ENCODE assay signal across 20 mouse cellular contexts in genomic region chr19:49423059-49423900, GRCm38 (mm10).
DNase-seq lines count a peak whose midpoint lies in the region; ATAC-seq and TF ChIP-seq lines count a peak whose summit lies in the region.
"Had no signal": no experiment of that assay in that cellular context is flagged by ENCODE, and none has a peak within 500 bp of the region (broad histone marks: within the 10 kb centered on the region; RNA-seq: fewer than 3 reads in every experiment).

No protein-coding gene starts in this region.

- H3K4me2 ChIP-seq in embryonic facial prominence, embryonic 14.5 days (ENCODE audit: low read depth, low read length) = no peak overlapping the region
- H3K4me2 ChIP-seq in heart, embryonic 12.5 days = no peak overlapping the region
- H3K4me2 ChIP-seq: neural tube, embryonic 12.5 days had no signal

- H3K9me3 ChIP-seq in embryonic facial prominence, embryonic 14.5 days (ENCODE audit: control insufficient read depth, low read length) = peaks cover 6% of the 10 kb centered on the region; the same call in 1 of the 2 replicates
- no peaks in the 10 kb centered on the region for H3K9me3 ChIP-seq in embryonic facial prominence, embryonic 10.5 days
- H3K9me3 ChIP-seq in heart, embryonic 12.5 days (replicated peaks) = peaks cover 4% of the 10 kb centered on the region; the same call in 1 of the 2 replicates
- H3K9me3 ChIP-seq: heart, embryonic 10.5 days; midbrain, embryonic 10.5 days had no signal

- H3K4me1 ChIP-seq in embryonic facial prominence, embryonic 14.5 days (ENCODE audit: control insufficient read depth, insufficient read depth, low read length) = no peaks in the 10 kb centered on the region
- H3K4me1 ChIP-seq in embryonic facial prominence, embryonic 10.5 days = no peaks in the 10 kb centered on the region
- H3K4me1 ChIP-seq in heart, embryonic 12.5 days (replicated peaks) = no peaks in the 10 kb centered on the region
- no peaks in the 10 kb centered on the region for H3K4me1 ChIP-seq in lung, adult 2 months (ENCODE audit: control insufficient read depth, insufficient read depth, low read length)
- H3K4me1 ChIP-seq: heart, embryonic 10.5 days; midbrain, embryonic 10.5 days; neural tube, embryonic 12.5 days had no signal

- no peak overlapping the region for H3K4me3 ChIP-seq in embryonic facial prominence, embryonic 14.5 days (ENCODE audit: low read depth, low read length)
- H3K4me3 ChIP-seq in embryonic facial prominence, embryonic 10.5 days = no peak overlapping the region
- H3K4me3 ChIP-seq in heart, embryonic 12.5 days = no peak overlapping the region
- H3K4me3 ChIP-seq in lung, adult 2 months (replicated peaks; ENCODE audit: extremely low read depth, low read depth, low read length) = no peak overlapping the region
- H3K4me3 ChIP-seq: heart, embryonic 10.5 days; midbrain, embryonic 10.5 days; neural tube, embryonic 12.5 days had no signal

- no peak for TF ChIP-seq POLR2A in lung, adult 2 months (IDR thresholded peaks at IDR 0.05; ENCODE audit: borderline replicate concordance, extremely low read depth, low read depth, low read length)

- intact Hi-C loops in left cerebral cortex, postnatal 4 days (cut with DNase I) = no loop called here

- no peak for ATAC-seq in embryonic facial prominence, embryonic 14.5 days (ENCODE audit: low read depth)
- ATAC-seq in heart, embryonic 12.5 days (ENCODE audit: insufficient number of reproducible peaks, low FRiP score) = no peak

- no peaks in the 10 kb centered on the region for H3K27me3 ChIP-seq in embryonic facial prominence, embryonic 14.5 days (replicated peaks; ENCODE audit: control insufficient read depth, insufficient read depth, low read length)
- no peaks in the 10 kb centered on the region for H3K27me3 ChIP-seq in embryonic facial prominence, embryonic 10.5 days (replicated peaks; ENCODE audit: low read depth, poor library complexity, severe bottlenecking)
- no peaks in the 10 kb centered on the region for H3K27me3 ChIP-seq in heart, embryonic 12.5 days (replicated peaks)
- H3K27me3 ChIP-seq: neural tube, embryonic 12.5 days had no signal

- TF ChIP-seq CTCF in lung, adult 2 months (IDR thresholded peaks at IDR 0.05; ENCODE audit: insufficient read depth, low read length) = no peak

- no peak overlapping the region for H3K27ac ChIP-seq in embryonic facial prominence, embryonic 14.5 days (replicated peaks; ENCODE audit: low read depth, low read length)
- H3K27ac ChIP-seq in embryonic facial prominence, embryonic 10.5 days (replicated peaks) = no peak overlapping the region
- no peak overlapping the region for H3K27ac ChIP-seq in heart, embryonic 12.5 days (ENCODE audit: poor library complexity, severe bottlenecking)
- H3K27ac ChIP-seq: heart, embryonic 10.5 days; liver, embryonic 14.5 days; midbrain, embryonic 10.5 days; neural tube, embryonic 12.5 days had no signal

- H3K36me3 ChIP-seq in embryonic facial prominence, embryonic 14.5 days (ENCODE audit: control insufficient read depth, insufficient read depth, low read length) = no peaks in the 10 kb centered on the region
- H3K36me3 ChIP-seq in embryonic facial prominence, embryonic 10.5 days (replicated peaks) = no peaks in the 10 kb centered on the region
- H3K36me3 ChIP-seq in heart, embryonic 12.5 days = no peaks in the 10 kb centered on the region
- H3K36me3 ChIP-seq: heart, embryonic 10.5 days; midbrain, embryonic 10.5 days; neural tube, embryonic 12.5 days had no signal

- DNase-seq in embryonic facial prominence, embryonic 14.5 days (ENCODE audit: low spot score) = peak; percentile 16
- no peak for DNase-seq in embryonic facial prominence, embryonic 10.5 days (ENCODE audit: low spot score)
- peak; percentile 45 for DNase-seq in heart, adult 8-10 months (ENCODE audit: low spot score)
- peak; percentile 2 for DNase-seq in lung, postnatal 25 days (ENCODE audit: low spot score)
- DNase-seq in lung, adult 2 months = no peak
- DNase-seq in left cerebral cortex, adult 8-10 months (ENCODE audit: low spot score in 2 of 2) = no peak
- no peak for DNase-seq in left cerebral cortex, postnatal 4 days
- DNase-seq: cerebellum, adult 11-12 months; cerebellum, postnatal 25 days; gastrocnemius, postnatal 10 days; kidney, adult 2 months; kidney, postnatal 14 days; lung, postnatal 14 days; right cerebral cortex, postnatal 14 days; thymus, postnatal 14 days had no signal

- 72% methylated on average over 7 of the region's 7 CpGs for WGBS in embryonic facial prominence, embryonic 14.5 days
- 82% methylated on average over 7 of the region's 7 CpGs for WGBS in embryonic facial prominence, embryonic 10.5 days
- 80% methylated on average over 7 of the region's 7 CpGs for whole genome bisulfite sequencing in heart, embryonic 12.5 days
- 66% methylated on average over 7 of the region's 7 CpGs for WGBS in lung, adult 2 months

- no peak overlapping the region for H3K9ac ChIP-seq in embryonic facial prominence, embryonic 14.5 days (ENCODE audit: low read depth, low read length)
- H3K9ac ChIP-seq in heart, embryonic 12.5 days = no peak overlapping the region
- H3K9ac ChIP-seq: liver, embryonic 14.5 days; neural tube, embryonic 12.5 days had no signal

Comparison
In these comparisons a context has a peak if more than half of its experiments do, and no peak if none do; other contexts are left out.
1. DNase-seq: peak in embryonic facial prominence, embryonic 14.5 days (single experiment), heart, adult 8-10 months (single experiment) and lung, postnatal 25 days (single experiment); none in embryonic facial prominence, embryonic 10.5 days (single experiment), lung, adult 2 months (single experiment), left cerebral cortex, adult 8-10 months (0 of 2) and left cerebral cortex, postnatal 4 days (single experiment).